25 mouse cellular contexts compared by ENCODE assay signal in the genomic region with DNA sequence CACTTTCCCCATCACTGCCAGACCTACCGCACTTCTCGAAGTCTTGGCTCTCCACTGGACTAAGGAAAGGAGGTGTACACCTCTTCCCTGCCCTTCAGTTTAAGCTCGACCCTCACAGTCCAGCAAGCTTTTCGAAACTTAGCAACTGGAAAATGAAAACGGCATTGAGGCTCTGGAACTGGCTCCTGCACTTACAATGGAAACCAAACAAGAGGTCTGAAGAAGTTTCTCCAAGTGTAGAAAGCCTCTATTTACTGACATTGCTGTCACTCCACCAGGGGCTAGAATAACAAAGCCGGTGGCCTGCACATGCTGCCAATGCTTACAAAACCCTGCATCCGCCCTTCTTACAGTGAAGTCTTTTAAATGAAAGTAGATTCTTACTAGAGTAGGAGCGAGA. TPM values are rescaled to one million over a fixed set of nuclear protein-coding genes. Genes with fewer than 3 reads are reported as not detected.
DNase-seq lines count a peak whose midpoint lies in the region; ATAC-seq and TF ChIP-seq lines count a peak whose summit lies in the region.
"Had no signal": no experiment of that assay in that cellular context is flagged by ENCODE, and none has a peak within 500 bp of the region (broad histone marks: within the 10 kb centered on the region; RNA-seq: fewer than 3 reads in every experiment).

No protein-coding gene starts in this region.

- H3K4me1 ChIP-seq in limb, embryonic 11.5 days (ENCODE audit: control insufficient read depth, insufficient read depth, low read length): no peaks in the 10 kb centered on the region; the same call in 1 of the 2 replicates
- H3K4me1 ChIP-seq in limb, embryonic 10.5 days: peaks cover 20% of the 10 kb centered on the region
- peaks cover 10% of the 10 kb centered on the region for H3K4me1 ChIP-seq in neural tube, embryonic 11.5 days (ENCODE audit: control insufficient read depth, insufficient read depth, low read length)

- no peak overlapping the region for H3K4me3 ChIP-seq in limb, embryonic 11.5 days (ENCODE audit: low read depth, low read length)
- no peak overlapping the region for H3K4me3 ChIP-seq in limb, embryonic 10.5 days
- no peak overlapping the region for H3K4me3 ChIP-seq in neural tube, embryonic 11.5 days (ENCODE audit: low read depth, low read length)
- H3K4me3 ChIP-seq: embryonic facial prominence, embryonic 10.5 days; erythroblast, embryonic 14.5 days; forebrain, embryonic 10.5 days; gastrocnemius, adult 2 months; heart, embryonic 13.5 days; hindbrain, embryonic 12.5 days had no signal

- WGBS in limb, embryonic 11.5 days: 6% methylated on average over 8 of the region's 8 CpGs
- 7% methylated on average over 8 of the region's 8 CpGs for WGBS in limb, embryonic 10.5 days
- WGBS in neural tube, embryonic 11.5 days: 3% methylated on average over 8 of the region's 8 CpGs

- no peak overlapping the region for H3K4me2 ChIP-seq in limb, embryonic 11.5 days (ENCODE audit: low read depth, severe bottlenecking)
- H3K4me2 ChIP-seq in neural tube, embryonic 11.5 days (ENCODE audit: low read depth): no peak overlapping the region
- H3K4me2 ChIP-seq: heart, embryonic 13.5 days had no signal

- no peak overlapping the region for H3K9ac ChIP-seq in limb, embryonic 11.5 days (ENCODE audit: low read length)
- H3K9ac ChIP-seq in neural tube, embryonic 11.5 days (ENCODE audit: low read length): no peak overlapping the region
- H3K9ac ChIP-seq: heart, embryonic 13.5 days; hindbrain, embryonic 12.5 days had no signal

- ATAC-seq in limb, embryonic 11.5 days (ENCODE audit: insufficient number of reproducible peaks, low FRiP score, low TSS enrichment, low read depth): no peak
- ATAC-seq in neural tube, embryonic 11.5 days (ENCODE audit: insufficient read depth, low FRiP score, low TSS enrichment): no peak
- no peak for ATAC-seq in erythroblast, adult 5-6 weeks (replicated peaks; ENCODE audit: low FRiP score, poor library complexity, severe bottlenecking)
- ATAC-seq: activated CD4-positive, CD25-positive, alpha-beta regulatory T cell, adult 4 months had no signal

- no peaks in the 10 kb centered on the region for H3K36me3 ChIP-seq in limb, embryonic 11.5 days (ENCODE audit: control insufficient read depth, insufficient read depth, low read length)
- no peaks in the 10 kb centered on the region for H3K36me3 ChIP-seq in limb, embryonic 10.5 days
- H3K36me3 ChIP-seq in neural tube, embryonic 11.5 days (ENCODE audit: control insufficient read depth, insufficient read depth, low read length): no peaks in the 10 kb centered on the region
- H3K36me3 ChIP-seq: embryonic facial prominence, embryonic 10.5 days; forebrain, embryonic 10.5 days; G1E; heart, embryonic 13.5 days; hindbrain, embryonic 12.5 days had no signal

- peak; percentile 29 for DNase-seq in limb, embryonic 11.5 days (ENCODE audit: low spot score)
- no peak for DNase-seq in limb, embryonic 10.5 days (ENCODE audit: low spot score)
- peak; percentile 35 for DNase-seq in neural tube, embryonic 11.5 days (ENCODE audit: low spot score)
- DNase-seq in neural tube, embryonic 10.5 days (ENCODE audit: extremely low spot score, low spot score): no peak
- peak; percentile 2 for DNase-seq in R1 (ENCODE audit: low read depth, low spot score)
- DNase-seq in brain, embryonic 14.5 days (ENCODE audit: low read depth): peak; percentile 38
- DNase-seq in cerebellum, adult 11-12 months: no peak
- DNase-seq: adrenal gland, postnatal 14 days; cerebellum, adult 2 months; gastrocnemius, adult 2 months; gastrocnemius, postnatal 25 days; heart, postnatal 36 days had no signal

- H3K9me3 ChIP-seq in limb, embryonic 11.5 days (ENCODE audit: control insufficient read depth, low read length): no peaks in the 10 kb centered on the region
- H3K9me3 ChIP-seq in limb, embryonic 10.5 days (replicated peaks): no peaks in the 10 kb centered on the region
- no peaks in the 10 kb centered on the region for H3K9me3 ChIP-seq in neural tube, embryonic 11.5 days (ENCODE audit: control insufficient read depth, low read length)
- H3K9me3 ChIP-seq: embryonic facial prominence, embryonic 10.5 days; forebrain, embryonic 10.5 days; heart, embryonic 13.5 days; hindbrain, embryonic 12.5 days had no signal

- TF ChIP-seq CTCF in brain, embryonic 14.5 days (IDR thresholded peaks at IDR 0.05; ENCODE audit: borderline replicate concordance, extremely low read depth, insufficient read depth, insufficient read length): no peak

- H3K27ac ChIP-seq in limb, embryonic 11.5 days (replicated peaks; ENCODE audit: low read depth, low read length): no peak overlapping the region
- no peak overlapping the region for H3K27ac ChIP-seq in limb, embryonic 10.5 days
- no peak overlapping the region for H3K27ac ChIP-seq in neural tube, embryonic 11.5 days (ENCODE audit: low read depth, low read length)
- H3K27ac ChIP-seq: embryonic facial prominence, embryonic 10.5 days; forebrain, embryonic 10.5 days; gastrocnemius, adult 2 months; heart, embryonic 13.5 days; hindbrain, embryonic 12.5 days had no signal

- no peak for TF ChIP-seq POLR2A in brain, embryonic 14.5 days (IDR thresholded peaks at IDR 0.05; ENCODE audit: borderline replicate concordance, extremely low read depth, insufficient read depth, insufficient read length, poor library complexity, severe bottlenecking)

- peaks cover 50% of the 10 kb centered on the region for H3K27me3 ChIP-seq in limb, embryonic 11.5 days (ENCODE audit: control insufficient read depth, insufficient read depth, low read length)
- peaks cover 90% of the 10 kb centered on the region for H3K27me3 ChIP-seq in limb, embryonic 10.5 days (ENCODE audit: low read depth, poor library complexity, severe bottlenecking)
- H3K27me3 ChIP-seq in neural tube, embryonic 11.5 days (ENCODE audit: control insufficient read depth, insufficient read depth, low read length): peaks cover 66% of the 10 kb centered on the region

RNA-seq across cellular contexts. Expression of a gene that starts 11.1 kb away (rescaled TPM):
- polyA plus RNA-seq in limb, embryonic 11.5 days (2014; fragmentation: Nextera tagmentation; extraction: Ambion mirVana): not detected in 2 replicates
- not detected in 2 replicates for polyA plus RNA-seq in limb, embryonic 10.5 days (2016; fragmentation: Nextera tagmentation; extraction: Ambion mirVana)
- 6.8 and 8.8 TPM in 2 replicates for polyA plus RNA-seq in neural tube, embryonic 11.5 days (2014; fragmentation: Nextera tagmentation; extraction: Ambion mirVana)
- polyA plus RNA-seq in brain, embryonic 14.5 days (2012; rRNA removed): 2.1 and 2.4 TPM in 2 replicates
- total RNA-seq in erythroblast, adult 5-6 weeks (2015; ENCODE audit: low replicate concordance): not detected in 2 replicates
- not detected in 2 replicates for total RNA-seq in erythroblast, adult 5-6 weeks (2017; ENCODE audit: low replicate concordance)
- total RNA-seq: adrenal gland, adult 18-20 months; adrenal gland, postnatal 14 days; gastrocnemius, adult 2 months; gastrocnemius, postnatal 25 days; granulocyte monocyte progenitor cell, adult 5-6 weeks; heart, adult 8-10 months; heart, postnatal 36 days had no signal
- polyA plus RNA-seq: activated CD4-positive, CD25-positive, alpha-beta regulatory T cell, adult 4 months; cerebellum, adult 2 months; embryonic facial prominence, embryonic 10.5 days; embryonic facial prominence, embryonic 14.5 days; erythroblast, embryonic 14.5 days; G1E; heart, embryonic 13.5 days; heart, postnatal 0 days had no signal

RNA-seq across cellular contexts. Expression of a gene that starts 52.8 kb away (rescaled TPM):
- polyA plus RNA-seq in limb, embryonic 11.5 days (2014; fragmentation: Nextera tagmentation; extraction: Ambion mirVana): 47.8 and 48.5 TPM in 2 replicates
- 39.0 and 41.8 TPM in 2 replicates for polyA plus RNA-seq in limb, embryonic 10.5 days (2016; fragmentation: Nextera tagmentation; extraction: Ambion mirVana)
- 68.5 and 79.5 TPM in 2 replicates for polyA plus RNA-seq in neural tube, embryonic 11.5 days (2014; fragmentation: Nextera tagmentation; extraction: Ambion mirVana)
- 27.0 and 28.5 TPM in 2 replicates for polyA plus RNA-seq in brain, embryonic 14.5 days (2012; rRNA removed)
- 17.5 and 28.0 TPM in 2 replicates for total RNA-seq in erythroblast, adult 5-6 weeks (2015; ENCODE audit: low replicate concordance)
- 19.7 and 23.0 TPM in 2 replicates for total RNA-seq in erythroblast, adult 5-6 weeks (2017; ENCODE audit: low replicate concordance)

Comparison
In these comparisons a context has a peak if more than half of its experiments do, and no peak if none do; other contexts are left out.
1. DNase-seq: peak in limb, embryonic 11.5 days (single experiment), neural tube, embryonic 11.5 days (single experiment), R1 (single experiment) and brain, embryonic 14.5 days (single experiment); none in limb, embryonic 10.5 days (single experiment), neural tube, embryonic 10.5 days (single experiment) and cerebellum, adult 11-12 months (single experiment).